Mouse (Mus musculus) heart, adult 2 months (tissue): ENCODE measurements around the gene Nxpe4.

Source experiments
- CTCF ChIP-seq: fragments of 200-600 bp; IDR thresholded peaks from 2 replicates; pipeline ENCODE4 v1.8.1; 2022; ENCODE audit warnings: antibody characterized with exemption, mild to moderate bottlenecking, moderate library complexity
- EP300 ChIP-seq: fragments of 200-500 bp; IDR thresholded peaks from 2 replicates; pipeline ENCODE4 v1.6.1; 2011; ENCODE audit warnings: low read depth, low read length, control low read depth; ENCODE audit not compliant: insufficient read depth
- POLR2A ChIP-seq: fragments of 200-500 bp; IDR thresholded peaks from 2 replicates; pipeline ENCODE4 v1.6.1; 2011; ENCODE audit warnings: mild to moderate bottlenecking, low read depth, low read length, control low read depth; ENCODE audit not compliant: insufficient read depth

DNA sequence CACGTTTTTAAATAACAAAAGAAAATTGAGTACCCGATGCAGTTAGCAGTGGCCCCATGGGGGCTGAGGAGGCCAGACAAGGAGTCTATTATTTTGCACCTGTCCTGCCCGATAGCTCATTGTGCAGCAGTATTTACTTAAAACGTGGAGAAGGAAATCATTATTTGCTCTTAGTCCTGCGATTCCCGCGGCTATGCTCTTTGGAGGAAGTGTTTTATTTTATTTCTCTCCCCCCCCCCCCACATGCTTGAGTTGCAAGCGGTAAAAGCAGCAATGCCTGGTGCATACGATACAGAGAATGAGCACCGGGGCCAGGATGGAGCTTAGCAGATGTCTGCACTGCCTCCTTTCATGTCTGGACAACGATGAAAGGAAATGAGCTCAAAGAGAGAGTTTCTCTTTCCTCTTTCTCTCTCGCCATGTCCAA is 35.6 kb downstream of the Nxpe4 start:
- TF ChIP-seq CTCF (no peak), EP300 (no peak), POLR2A (no peak)
